Mouse (Mus musculus): Measurements from ENCODE around the gene Igf2r.

Igf2r gene

DNA sequence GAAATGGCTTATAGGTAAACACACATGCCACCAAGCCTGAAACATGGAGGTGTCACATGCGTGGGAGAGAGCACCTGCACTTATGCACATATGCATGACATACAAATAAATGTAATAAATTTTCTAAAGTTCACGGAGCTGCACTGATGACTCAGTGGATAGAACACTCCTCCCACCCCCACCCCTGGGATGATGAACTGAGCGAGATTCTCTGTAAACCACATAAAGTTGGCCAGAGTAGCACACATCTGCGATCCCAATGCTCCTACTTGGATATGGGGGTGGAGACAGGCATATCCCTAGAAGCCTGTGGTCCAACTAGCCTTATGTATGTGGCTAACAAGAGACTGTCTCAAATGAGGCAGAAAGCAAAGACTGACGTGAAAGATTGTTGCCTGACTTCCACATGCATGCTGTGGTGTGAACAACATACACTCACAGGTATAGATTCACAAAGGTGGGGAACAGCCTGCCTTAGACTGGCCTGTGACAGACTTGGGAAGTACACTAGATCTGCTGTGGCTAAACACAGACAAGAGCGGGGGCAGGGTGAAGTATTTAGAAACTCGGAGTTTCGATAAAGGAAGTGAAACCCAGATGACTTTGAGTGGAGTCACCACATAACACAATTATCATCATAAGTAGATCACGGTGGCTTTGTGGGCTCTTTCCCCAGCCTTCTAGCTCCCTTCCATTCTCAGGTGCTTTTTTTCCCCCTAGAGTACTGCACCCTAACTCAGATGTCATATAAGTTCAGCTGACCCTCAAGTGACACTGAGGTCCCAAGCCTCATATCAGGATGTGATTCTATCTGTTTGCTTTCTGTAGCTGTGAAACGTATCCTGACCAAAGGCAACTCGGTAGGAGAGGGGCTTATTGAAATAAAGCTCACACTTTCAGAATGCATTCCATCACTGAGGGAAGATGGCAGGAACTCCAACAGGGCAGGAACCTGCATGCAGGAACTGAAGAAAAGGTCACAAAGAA, 13.7 kb upstream of the Igf2r start:
- DNase-seq (ENCODE audit: low spot score in 2 of 2) = peak in 1 of 2 experiments; percentile 7

- DNase-seq (ENCODE audit: low spot score in 2 of 2) = no peak
These were observed 11.6 kb upstream of the Igf2r start for GRCm38 (mm10) chr17:12781101-12781500.

DNA sequence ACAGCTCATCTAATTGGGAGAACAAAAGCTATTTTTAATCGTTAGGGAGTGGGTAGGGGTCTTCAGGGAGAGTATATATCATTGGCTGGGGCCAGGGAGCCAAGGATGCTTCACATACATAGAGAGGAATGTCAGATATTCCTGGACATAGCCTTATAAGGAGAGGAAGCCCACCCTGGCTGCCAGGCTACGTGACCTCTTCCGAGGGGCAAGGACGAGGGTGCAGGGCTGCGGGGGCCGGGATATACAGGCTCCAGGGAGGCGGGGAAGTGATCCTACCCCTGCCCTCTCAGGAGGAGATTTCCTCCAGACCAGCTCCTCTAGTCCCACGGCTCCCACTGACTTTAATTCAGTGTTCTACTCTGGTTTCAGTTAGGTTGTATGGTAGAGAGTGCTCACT, 10.7 kb upstream of the Igf2r start:
- DNase-seq (ENCODE audit: low spot score in 2 of 2) = no peak

GRCm38 (mm10) chr17:12779442-12779841, 10.0 kb upstream of the Igf2r start:
- no peak for DNase-seq (ENCODE audit: low spot score in 2 of 2)

GRCm38 (mm10) chr17:12773956-12774355, 4.5 kb upstream of the Igf2r start:
- no peak for DNase-seq (ENCODE audit: low spot score in 2 of 2)

DNA sequence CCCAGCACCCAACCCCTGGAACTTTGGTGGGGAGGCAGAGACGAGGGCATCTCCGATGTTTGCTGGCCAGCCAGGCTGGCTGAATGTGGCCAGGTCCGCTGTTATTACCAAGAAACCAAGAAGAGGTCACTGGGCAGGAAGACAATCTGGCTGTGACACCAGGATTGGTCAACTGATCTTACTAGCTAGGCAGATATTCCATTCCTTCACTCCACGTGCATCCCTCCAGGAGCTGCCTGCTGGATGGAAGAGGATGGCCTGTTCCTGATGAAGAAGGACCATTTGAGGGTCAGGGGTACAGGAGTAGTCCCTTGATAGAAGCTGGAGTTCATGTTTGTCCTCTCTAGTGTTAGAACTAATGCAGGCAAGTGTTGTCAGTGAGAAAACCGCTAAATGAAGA, 1.0 kb upstream of the Igf2r start:
- DNase-seq (ENCODE audit: low spot score in 2 of 2) = no peak

DNA sequence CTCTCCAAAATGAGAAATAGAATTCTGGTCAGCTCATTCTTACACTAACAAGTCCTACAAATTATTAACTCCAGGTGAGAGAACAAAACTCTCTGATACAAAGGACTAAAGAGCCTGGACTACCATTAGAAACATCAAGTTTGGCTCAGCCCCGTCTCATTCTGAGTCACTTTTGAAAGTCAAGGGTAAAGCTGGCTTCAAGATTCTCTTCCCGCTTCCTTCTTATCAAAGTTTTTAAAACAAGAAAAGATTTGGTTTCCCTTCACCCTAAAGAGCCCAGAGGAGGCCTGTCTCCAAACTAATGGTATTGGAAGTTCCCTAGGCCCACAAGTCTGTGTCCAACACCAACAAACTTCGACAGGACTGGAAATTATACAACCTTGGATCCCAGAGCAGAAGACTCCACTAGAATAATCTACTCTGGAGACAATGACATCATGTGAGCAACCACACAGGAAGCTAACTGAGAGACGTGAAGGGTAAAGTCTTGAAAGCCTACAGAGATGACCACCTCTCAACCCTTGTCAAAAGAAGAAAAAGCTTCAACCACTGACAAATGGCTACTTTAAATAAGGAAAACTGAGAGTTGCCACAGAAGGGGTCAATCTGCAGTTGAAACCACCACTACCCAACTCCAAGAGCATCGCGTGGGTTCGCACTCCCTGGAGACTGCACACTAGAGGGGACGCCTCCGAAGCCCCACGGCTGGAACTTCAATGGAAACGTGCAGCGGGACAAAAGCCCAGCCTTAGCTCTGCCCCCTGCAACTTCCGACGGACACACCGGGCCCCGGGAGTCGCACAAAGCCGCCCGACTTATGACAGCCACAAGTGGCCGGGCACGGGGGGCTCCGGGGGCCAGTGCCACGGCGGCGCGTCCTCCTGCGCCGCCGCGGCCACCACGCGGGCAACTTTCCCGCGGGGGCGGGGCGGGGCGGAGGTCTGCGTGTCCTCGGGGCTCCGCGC, 767 bp downstream of the Igf2r start:
- DNase-seq (ENCODE audit: low spot score in 2 of 2) = no peak

- no peak for DNase-seq (ENCODE audit: low spot score in 2 of 2)
These were observed 2.1 kb downstream of the Igf2r start for GRCm38 (mm10) chr17:12767294-12767852.

GRCm38 (mm10) chr17:12763412-12763811, 6.1 kb downstream of the Igf2r start:
- DNase-seq (ENCODE audit: low spot score in 2 of 2) = no peak

- DNase-seq (ENCODE audit: low spot score in 2 of 2) = no peak
These were observed 8.9 kb downstream of the Igf2r start for GRCm38 (mm10) chr17:12760355-12761146.

DNA sequence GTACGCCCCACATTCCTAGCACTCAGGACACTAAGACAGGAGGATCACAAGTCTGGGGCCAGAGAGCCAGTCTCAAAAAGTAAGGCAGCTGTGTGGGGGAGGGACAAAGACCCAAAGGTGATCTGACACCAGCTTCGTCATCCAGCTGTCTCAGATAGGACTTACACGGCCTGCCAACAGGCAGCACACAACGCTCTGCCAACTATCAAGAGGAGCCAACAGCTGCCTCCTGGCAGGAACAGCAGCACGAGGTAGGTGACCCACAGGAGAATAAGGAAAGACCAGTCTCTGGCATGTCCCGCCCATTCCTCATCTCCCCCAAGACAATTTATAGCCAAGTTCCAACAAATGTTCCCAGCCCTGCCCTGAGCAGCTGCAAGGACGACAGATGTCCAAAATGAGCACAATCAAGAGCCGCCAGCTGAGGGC, 9.8 kb downstream of the Igf2r start:
- DNase-seq (ENCODE audit: low spot score in 2 of 2) = no peak

DNA sequence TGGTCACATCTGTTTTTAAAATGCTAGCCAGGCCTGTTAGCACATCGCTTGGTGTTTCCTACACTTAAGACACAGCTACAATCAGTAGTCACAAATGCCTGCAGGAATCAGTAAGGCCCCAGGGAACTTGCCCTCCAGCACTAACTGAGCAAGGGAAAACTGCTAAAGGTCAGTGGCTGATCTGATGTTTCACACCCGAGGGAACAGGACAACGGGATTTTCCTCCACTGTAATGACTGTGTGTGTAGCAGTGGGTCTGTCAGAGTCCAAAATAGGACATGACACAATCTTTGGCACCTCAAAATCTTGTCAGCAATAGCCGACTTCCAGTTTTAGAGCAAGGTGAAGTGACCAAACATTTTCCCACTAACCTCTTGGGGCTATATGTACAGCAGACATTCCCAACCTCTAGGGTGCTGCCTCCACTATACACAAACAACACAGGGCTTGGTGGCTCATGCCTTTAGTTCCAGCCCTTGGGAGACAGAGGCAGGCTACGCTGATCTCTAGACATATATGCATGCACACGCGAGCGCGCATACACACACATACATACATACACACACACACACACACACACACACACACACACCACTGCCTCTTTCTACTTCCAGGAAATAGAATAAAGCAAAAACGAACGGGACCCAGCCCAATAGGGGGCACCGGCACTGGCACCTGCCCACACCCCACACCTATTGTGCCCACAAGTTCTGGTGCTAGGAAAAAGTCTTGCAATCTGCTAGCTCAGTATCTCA, 10.6 kb downstream of the Igf2r start:
- DNase-seq (ENCODE audit: low spot score in 2 of 2) = no peak

- DNase-seq (ENCODE audit: low spot score in 2 of 2) = no peak
These were observed 11.5 kb downstream of the Igf2r start for GRCm38 (mm10) chr17:12757990-12758389.

DNA sequence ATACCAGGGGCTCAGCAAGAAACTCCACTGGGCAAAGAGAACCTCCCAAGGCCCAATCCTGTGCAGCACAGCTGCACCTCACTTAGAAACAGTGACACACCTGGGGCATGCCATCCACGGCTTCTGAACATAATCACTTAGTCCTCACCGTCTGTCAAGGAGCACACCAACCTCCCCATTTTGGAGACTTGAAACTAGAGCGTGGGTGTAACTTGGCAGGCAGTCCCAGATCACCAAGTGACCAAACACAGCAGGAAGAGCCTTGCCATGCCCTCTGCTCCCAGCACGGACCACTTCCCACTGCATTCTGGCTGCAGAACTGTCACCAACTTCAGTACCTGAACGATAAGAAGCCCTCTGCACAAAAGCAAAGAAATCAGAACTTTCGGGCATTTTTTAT, 12.3 kb downstream of the Igf2r start:
- no peak for DNase-seq (ENCODE audit: low spot score in 2 of 2)

DNA sequence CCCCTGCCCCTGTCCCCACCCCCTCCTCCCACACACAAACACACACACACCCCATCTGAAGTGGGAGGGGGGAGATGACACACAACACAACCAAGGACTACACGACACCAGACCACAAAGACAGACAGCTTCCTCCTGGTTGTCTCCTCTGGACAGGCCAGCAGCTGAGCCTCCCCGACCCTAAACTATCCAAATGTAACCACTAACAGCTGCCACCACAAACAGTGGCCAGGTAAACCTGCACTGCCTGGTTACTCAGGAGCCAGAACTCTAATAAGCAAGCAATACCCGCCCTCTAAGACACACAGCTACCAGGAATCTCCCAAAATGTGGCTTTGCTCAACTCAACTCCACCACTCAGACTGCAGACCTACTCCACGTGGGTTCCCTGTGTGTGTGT, 13.5 kb downstream of the Igf2r start:
- no peak for DNase-seq (ENCODE audit: low spot score in 2 of 2)

DNA sequence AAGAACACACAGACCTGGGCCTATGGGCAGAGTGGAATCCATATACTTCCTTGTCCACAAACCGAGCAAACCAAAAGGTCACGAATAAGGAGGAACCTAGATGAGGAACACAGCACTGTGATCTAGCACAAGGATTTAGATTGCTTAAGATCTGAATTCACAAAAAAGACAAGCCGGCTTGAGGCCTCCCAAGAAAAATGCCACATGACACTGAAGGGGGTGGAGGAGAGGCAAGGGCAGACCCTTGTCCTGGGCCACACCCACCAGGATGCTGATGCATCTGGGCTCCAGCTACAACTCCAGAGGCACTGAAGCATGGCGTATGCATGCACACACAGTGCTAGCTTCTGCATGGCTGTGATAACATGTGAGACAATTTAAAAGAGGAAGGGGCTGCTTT, 14.3 kb downstream of the Igf2r start:
- no peak for DNase-seq (ENCODE audit: low spot score in 2 of 2)

- no peak for DNase-seq (ENCODE audit: low spot score in 2 of 2)
These were observed 15.0 kb downstream of the Igf2r start for GRCm38 (mm10) chr17:12754243-12755007.

GRCm38 (mm10) chr17:12753050-12753449, 16.4 kb downstream of the Igf2r start:
- no peak for DNase-seq (ENCODE audit: low spot score in 2 of 2)

- DNase-seq (ENCODE audit: low spot score in 2 of 2) = no peak
These were observed 17.8 kb downstream of the Igf2r start for GRCm38 (mm10) chr17:12751641-12752040.

GRCm38 (mm10) chr17:12751218-12751617, 18.2 kb downstream of the Igf2r start:
- no peak for DNase-seq (ENCODE audit: low spot score in 2 of 2)

All from spleen, postnatal 14 days (tissue).